18 mouse cellular contexts compared by ENCODE assay signal in the genomic region with DNA sequence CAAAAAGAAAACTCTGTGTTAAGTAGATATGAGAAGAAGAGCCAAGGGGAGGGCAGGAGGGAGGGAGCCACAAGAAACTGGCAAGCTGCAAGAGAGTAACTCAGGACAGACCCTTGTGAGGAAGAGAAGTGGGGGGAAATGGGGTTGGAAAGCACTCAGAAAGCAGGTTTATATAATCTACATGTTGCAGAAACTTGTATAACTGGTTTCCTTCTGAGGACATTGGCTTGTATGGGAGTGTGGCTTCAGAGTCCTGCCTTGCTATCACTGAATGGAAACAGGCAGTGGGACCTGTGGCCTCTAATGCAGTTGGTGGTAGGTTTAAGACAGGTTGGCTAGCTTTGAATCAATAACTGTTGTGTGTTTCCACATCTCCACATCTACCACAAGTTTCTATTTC. TPM values are rescaled to one million over a fixed set of nuclear protein-coding genes. Genes with fewer than 3 reads are reported as not detected.
"Had no signal": no experiment of that assay in that cellular context is flagged by ENCODE, and none has a peak within 500 bp of the region (broad histone marks: within the 10 kb centered on the region; RNA-seq: fewer than 3 reads in every experiment).

No protein-coding gene starts in this region.

RNA-seq across cellular contexts. Expression of gene Bcl2a1c, which starts 1.6 kb away (rescaled TPM):
- polyA plus RNA-seq: forebrain, embryonic 15.5 days; forebrain, postnatal 0 days; gonadal fat pad, adult 2 months; heart, adult 2 months; heart, embryonic 11.5 days; heart, embryonic 13.5 days; heart, embryonic 15.5 days; heart, postnatal 0 days; hindbrain, embryonic 11.5 days; hindbrain, embryonic 13.5 days; hindbrain, embryonic 15.5 days; hindbrain, postnatal 0 days; intestine, embryonic 14.5 days; kidney, embryonic 14.5 days; kidney, embryonic 16.5 days; limb, embryonic 10.5 days; limb, embryonic 12.5 days; limb, embryonic 14.5 days had no signal
